Mouse (Mus musculus) embryonic facial prominence, embryonic 11.5 days (tissue): ENCODE measurements around the gene Cenpb. TPM values are rescaled to one million over a fixed set of nuclear protein-coding genes. Genes with fewer than 3 reads are reported as not detected.

ENCODE experiments used
- ATAC-seq: fragments of 200-750 bp; cut with Nextera tagmentation; replicated peaks from 2 replicates; pipeline ENCODE4 v1.8.0; 2017; ENCODE audit warnings: low read depth; ENCODE audit not compliant: insufficient number of reproducible peaks, low FRiP score, low TSS enrichment
- DNase-seq: peaks from one replicate; pipeline ENCODE4 v3.0.0-alpha.2; 2015; ENCODE audit warnings: low spot score
- H3K27ac ChIP-seq: fragments of 300-500 bp; sonication (generic); replicated peaks from 2 replicates; pipeline ENCODE4 v1.5.1; 2014; ENCODE audit warnings: mild to moderate bottlenecking, low read depth, low read length, control low read depth
- H3K27me3 ChIP-seq: fragments of 300-500 bp; sonication (generic); 2 replicates; pipeline ENCODE4 v1.6.1; 2014; ENCODE audit warnings: mild to moderate bottlenecking, low read length, moderate library complexity, mixed read lengths; ENCODE audit not compliant: control insufficient read depth, insufficient read depth
- H3K36me3 ChIP-seq: fragments of 300-500 bp; sonication (generic); replicated peaks from 2 replicates; pipeline ENCODE4 v1.6.1; 2014; ENCODE audit warnings: low read depth, mild to moderate bottlenecking, low read length, moderate library complexity, mixed read lengths; ENCODE audit not compliant: control insufficient read depth, insufficient read depth
- H3K4me1 ChIP-seq: fragments of 300-500 bp; sonication (generic); 2 replicates; pipeline ENCODE4 v1.6.1; 2014; ENCODE audit warnings: low read length, mixed read lengths; ENCODE audit not compliant: control insufficient read depth, insufficient read depth
- H3K4me2 ChIP-seq: fragments of 300-500 bp; sonication (generic); 2 replicates; pipeline ENCODE4 v1.6.1; 2014; ENCODE audit warnings: low read depth, mild to moderate bottlenecking, control low read depth, low read length, moderate library complexity
- H3K4me3 ChIP-seq: fragments of 300-500 bp; sonication (generic); 2 replicates; pipeline ENCODE4 v1.5.1; 2014; ENCODE audit warnings: low read depth, low read length, control low read depth
- H3K9ac ChIP-seq: fragments of 300-500 bp; sonication (generic); replicated peaks from 2 replicates; pipeline ENCODE4 v1.6.1; 2014; ENCODE audit warnings: mild to moderate bottlenecking, control low read depth, low read length
- H3K9me3 ChIP-seq: fragments of 300-500 bp; sonication (generic); replicated peaks from 2 replicates; pipeline ENCODE4 v1.6.1; 2016; ENCODE audit warnings: mild to moderate bottlenecking, low read length, inconsistent platforms, mixed read lengths; ENCODE audit not compliant: control insufficient read depth
- WGBS: fragments of 180-500 bp; shearing (Covaris S2); extraction: QIAGEN DNeasy Blood & Tissue Kit; methylation state at CpG from one replicate; pipeline ENCODE4 v1.1.7; 2014; 5-methylcytosine and 5-hydroxymethylcytosine counted together
- polyA plus RNA-seq: library from polyadenylated mRNA; unstranded; fragments of >200 nt; fragmentation: Nextera tagmentation; extraction: Ambion mirVana; gene quantifications from 2 replicates; pipeline ENCODE4 v1.2.1, GENCODE M21; 2014

The Cenpb gene
- polyA plus RNA-seq, 1 experiment from 2014 or later, result 5.8 TPM

- Histone ChIP-seq H3K27ac (no peak overlapping the region), H3K9me3 (no peaks in the 10 kb centered on the region), H3K4me3 (no peak overlapping the region), H3K4me1 (peaks cover 3% of the 10 kb centered on the region; the same call in 1 of the 2 replicates), H3K27me3 (no peaks in the 10 kb centered on the region), H3K9ac (no peak overlapping the region), H3K36me3 (peaks cover 4% of the 10 kb centered on the region), H3K4me2 (no peak overlapping the region)
- ATAC-seq (no peak), DNase-seq (no peak)
- WGBS, result 94% methylated on average over 7 of the region's 7 CpGs
Measured at GRCm38 (mm10) chr2:131156987-131157386, 22.9 kb downstream of the Cenpb start.

- Histone ChIP-seq H3K27ac (no peak overlapping the region), H3K27me3 (no peaks in the 10 kb centered on the region), H3K4me1 (peaks cover 3% of the 10 kb centered on the region; the same call in 1 of the 2 replicates), H3K9me3 (no peaks in the 10 kb centered on the region), H3K9ac (no peak overlapping the region), H3K4me3 (no peak overlapping the region), H3K4me2 (no peak overlapping the region), H3K36me3 (peaks cover 7% of the 10 kb centered on the region)
- WGBS, result 93% methylated on average over 4 of the region's 4 CpGs
- ATAC-seq (no peak), DNase-seq (no peak)
Measured at GRCm38 (mm10) chr2:131154036-131154435, 25.8 kb downstream of the Cenpb start.

GRCm38 (mm10) chr2:131152166-131152730 is 27.6 kb downstream of the Cenpb start:
- ATAC-seq (no peak), DNase-seq (no peak)
- Histone ChIP-seq H3K9me3 (no peaks in the 10 kb centered on the region), H3K36me3 (peaks cover 16% of the 10 kb centered on the region), H3K4me3 (no peak overlapping the region), H3K4me1 (no peaks in the 10 kb centered on the region), H3K27ac (no peak overlapping the region), H3K27me3 (no peaks in the 10 kb centered on the region), H3K4me2 (no peak overlapping the region), H3K9ac (no peak overlapping the region)
- 88% methylated on average over 7 of the region's 7 CpGs for WGBS

- no peak for DNase-seq
- Histone ChIP-seq H3K4me1 (no peaks in the 10 kb centered on the region), H3K9ac (no peak overlapping the region), H3K4me2 (no peak overlapping the region), H3K9me3 (no peaks in the 10 kb centered on the region), H3K27me3 (no peaks in the 10 kb centered on the region), H3K27ac (no peak overlapping the region), H3K4me3 (no peak overlapping the region), H3K36me3 (peaks cover 20% of the 10 kb centered on the region)
- WGBS, result 91% methylated on average over 3 of the region's 3 CpGs
- ATAC-seq, result no peak
Measured at GRCm38 (mm10) chr2:131149254-131149578, 30.7 kb downstream of the Cenpb start.

- Histone ChIP-seq H3K27me3 (no peaks in the 10 kb centered on the region), H3K9me3 (no peaks in the 10 kb centered on the region), H3K27ac (no peak overlapping the region), H3K4me3 (no peak overlapping the region), H3K4me2 (no peak overlapping the region), H3K4me1 (no peaks in the 10 kb centered on the region), H3K36me3 (peaks cover 20% of the 10 kb centered on the region), H3K9ac (no peak overlapping the region)
- 89% methylated on average over 8 of the region's 8 CpGs for WGBS
- ATAC-seq (no peak), DNase-seq (no peak)
Measured at GRCm38 (mm10) chr2:131148353-131149253, 31.3 kb downstream of the Cenpb start.

GRCm38 (mm10) chr2:131147043-131147365 is 32.9 kb downstream of the Cenpb start:
- WGBS, result 95% methylated on average over 8 of the region's 8 CpGs
- Histone ChIP-seq H3K27ac (no peak overlapping the region), H3K27me3 (no peaks in the 10 kb centered on the region), H3K4me2 (no peak overlapping the region), H3K36me3 (peaks cover 16% of the 10 kb centered on the region), H3K4me1 (no peaks in the 10 kb centered on the region), H3K4me3 (no peak overlapping the region), H3K9me3 (no peaks in the 10 kb centered on the region), H3K9ac (no peak overlapping the region)
- DNase-seq (no peak), ATAC-seq (no peak)

- DNase-seq, result no peak
- H3K27me3 ChIP-seq, result no peaks in the 10 kb centered on the region
- H3K4me3 ChIP-seq, result no peak overlapping the region
- H3K9ac ChIP-seq, result no peak overlapping the region
- H3K27ac ChIP-seq, result no peak overlapping the region
- peaks cover 16% of the 10 kb centered on the region for H3K36me3 ChIP-seq
- no peak for ATAC-seq
- H3K4me1 ChIP-seq, result no peaks in the 10 kb centered on the region
- H3K9me3 ChIP-seq, result no peaks in the 10 kb centered on the region
- 86% methylated on average over 21 of the region's 21 CpGs for WGBS
- H3K4me2 ChIP-seq, result no peak overlapping the region
Measured at GRCm38 (mm10) chr2:131146193-131147042, 33.4 kb downstream of the Cenpb start.

GRCm38 (mm10) chr2:131145536-131145935 is 34.3 kb downstream of the Cenpb start:
- H3K36me3 ChIP-seq, result peaks cover 16% of the 10 kb centered on the region
- 84% methylated on average over 2 of the region's 2 CpGs for WGBS
- no peak overlapping the region for H3K27ac ChIP-seq
- H3K9ac ChIP-seq, result no peak overlapping the region
- no peaks in the 10 kb centered on the region for H3K27me3 ChIP-seq
- ATAC-seq (no peak), DNase-seq (no peak)
- no peaks in the 10 kb centered on the region for H3K9me3 ChIP-seq
- H3K4me2 ChIP-seq, result no peak overlapping the region
- no peak overlapping the region for H3K4me3 ChIP-seq
- no peaks in the 10 kb centered on the region for H3K4me1 ChIP-seq
